Mouse (Mus musculus) liver, postnatal 0 days (tissue): ENCODE data around the gene Pde4d.

ENCODE experiments used
- CTCF ChIP-seq: sonication (generic); IDR thresholded peaks from 2 replicates; pipeline ENCODE4 v1.5.1; 2016; ENCODE audit warnings: antibody characterized with exemption, low read depth
- EP300 ChIP-seq: IDR thresholded peaks from 2 replicates; pipeline ENCODE4 v1.6.1; 2016; ENCODE audit warnings: antibody characterized with exemption, low read depth, mild to moderate bottlenecking

- no peak for TF ChIP-seq EP300
- no peak for TF ChIP-seq CTCF
Measured at GRCm38 (mm10) chr13:109533838-109534523, 1084.2 kb downstream of the Pde4d start.
